Mouse (Mus musculus) liver, embryonic 12.5 days (tissue): ENCODE results near the gene Tas2r144. TPM values are rescaled to one million over a fixed set of nuclear protein-coding genes. Genes with fewer than 3 reads are reported as not detected.

Experiments
- polyA plus RNA-seq: library from polyadenylated mRNA; unstranded; fragments of >200 nt; fragmentation: Nextera tagmentation; extraction: Ambion mirVana; gene quantifications from 2 replicates; pipeline ENCODE4 v1.2.1, GENCODE M21; 2016

Gene Tas2r144
- polyA plus RNA-seq, 1 experiment from 2014 or later = not detected

Other genes with a start within 250 kb of the Tas2r144 start
- not detected in 2 replicates for gene Sval3, start 247.2 kb upstream of the Tas2r144 start, polyA plus RNA-seq
- not detected in 2 replicates for gene Sva, start 176.9 kb upstream of the Tas2r144 start, polyA plus RNA-seq
- not detected in 2 replicates for gene Tas2r139, start 74.4 kb upstream of the Tas2r144 start, polyA plus RNA-seq
- 7.3 and 8.3 TPM in 2 replicates for gene Gstk1, start 30.6 kb downstream of the Tas2r144 start, polyA plus RNA-seq
- not detected in 2 replicates for gene Tmem139, start 46.6 kb downstream of the Tas2r144 start, polyA plus RNA-seq
- gene Casp2, start 49.7 kb downstream of the Tas2r144 start, polyA plus RNA-seq = 34.4 and 36.0 TPM in 2 replicates
- gene Clcn1, start 71.4 kb downstream of the Tas2r144 start, polyA plus RNA-seq = 0.12 TPM in 1 of 2 replicates, not detected in the other
- not detected in 2 replicates for gene Fam131b, start 109.3 kb downstream of the Tas2r144 start, polyA plus RNA-seq
- gene Zyx, start 134.3 kb downstream of the Tas2r144 start, polyA plus RNA-seq = 66.3 and 66.5 TPM in 2 replicates
- 2.6 and 3.4 TPM in 2 replicates for gene Epha1, start 157.9 kb downstream of the Tas2r144 start, polyA plus RNA-seq
- not detected in 2 replicates for gene Tas2r143, start 184.9 kb downstream of the Tas2r144 start, polyA plus RNA-seq
- not detected in 2 replicates for gene Tas2r135, start 190.1 kb downstream of the Tas2r144 start, polyA plus RNA-seq
- not detected in 2 replicates for gene Tas2r126, start 219.2 kb downstream of the Tas2r144 start, polyA plus RNA-seq
- gene Olfr458, start 249.9 kb downstream of the Tas2r144 start, polyA plus RNA-seq = not detected in 2 replicates